ENCODE assay signal across 8 mouse cellular contexts in genomic region chr6:99667290-99667689, GRCm38 (mm10). TPM values are rescaled to one million over a fixed set of nuclear protein-coding genes. Genes with fewer than 3 reads are reported as not detected.
DNase-seq lines count a peak whose midpoint lies in the region; ATAC-seq lines count a peak whose summit lies in the region.

No protein-coding gene starts in this region.

- H3K9ac ChIP-seq in lung, embryonic 16.5 days (ENCODE audit: low read length): peak overlapping the region; percentile 25
- H3K9ac ChIP-seq in liver, embryonic 15.5 days: no peak overlapping the region
- H3K9ac ChIP-seq in stomach, embryonic 16.5 days (ENCODE audit: low read length): peak overlapping the region; percentile 83; the same call in 1 of the 2 replicates

- H3K9me3 ChIP-seq in lung, embryonic 16.5 days (ENCODE audit: control insufficient read depth, low read length): no peaks in the 10 kb centered on the region
- H3K9me3 ChIP-seq in liver, embryonic 15.5 days (replicated peaks): no peaks in the 10 kb centered on the region
- H3K9me3 ChIP-seq in stomach, embryonic 16.5 days (replicated peaks; ENCODE audit: control insufficient read depth, low read length): no peaks in the 10 kb centered on the region

- peak overlapping the region; percentile 56; the same call in 1 of the 2 replicates for H3K27ac ChIP-seq in lung, embryonic 16.5 days (ENCODE audit: low read length)
- no peak overlapping the region for H3K27ac ChIP-seq in liver, embryonic 15.5 days (replicated peaks)
- peak overlapping the region; percentile 10 for H3K27ac ChIP-seq in stomach, embryonic 16.5 days (ENCODE audit: low read length)

- DNase-seq in lung, adult 18-20 months: no peak
- DNase-seq in forelimb bud, embryonic 11.5 days (ENCODE audit: low read depth, low spot score): peak; percentile 58
- no peak for DNase-seq in adrenal gland, postnatal 36 days
- no peak for DNase-seq in right cerebral cortex, postnatal 14 days
- no peak for DNase-seq in retina, postnatal 1 day

- no peaks in the 10 kb centered on the region for H3K27me3 ChIP-seq in lung, embryonic 16.5 days (ENCODE audit: control insufficient read depth, insufficient read depth, low read depth, low read length)
- H3K27me3 ChIP-seq in liver, embryonic 15.5 days: peaks cover 51% of the 10 kb centered on the region
- 0 out of 2 replicates have a peak, but pooled peaks cover 3% of the 10 kb centered on the region for H3K27me3 ChIP-seq in stomach, embryonic 16.5 days (ENCODE audit: control insufficient read depth, insufficient read depth, low read length)

- H3K4me2 ChIP-seq in lung, embryonic 16.5 days (ENCODE audit: low read depth, low read length): peak overlapping the region; percentile 89
- peak overlapping the region; percentile 67 for H3K4me2 ChIP-seq in liver, embryonic 15.5 days
- H3K4me2 ChIP-seq in stomach, embryonic 16.5 days (ENCODE audit: low read depth, low read length): peak overlapping the region; percentile 91

- H3K4me3 ChIP-seq in lung, embryonic 16.5 days (ENCODE audit: low read length): peak overlapping the region; percentile 85
- H3K4me3 ChIP-seq in liver, embryonic 15.5 days (replicated peaks): peak overlapping the region; percentile 60; the same call in 1 of the 2 replicates
- peak overlapping the region; percentile 73; the same call in 1 of the 2 replicates for H3K4me3 ChIP-seq in stomach, embryonic 16.5 days (replicated peaks; ENCODE audit: low read length)

- peak; percentile 34; the same call in 1 of the 2 replicates for ATAC-seq in lung, embryonic 16.5 days (ENCODE audit: low read depth)
- 0 out of 2 replicates have a peak, but pooled peaks have one; percentile 6 for ATAC-seq in liver, embryonic 15.5 days (ENCODE audit: insufficient read depth)
- ATAC-seq in stomach, embryonic 16.5 days (ENCODE audit: insufficient read depth, low FRiP score): no peak

- no peaks in the 10 kb centered on the region for H3K36me3 ChIP-seq in lung, embryonic 16.5 days (ENCODE audit: control insufficient read depth, insufficient read depth, low read length)
- H3K36me3 ChIP-seq in liver, embryonic 15.5 days (replicated peaks): no peaks in the 10 kb centered on the region
- H3K36me3 ChIP-seq in stomach, embryonic 16.5 days (ENCODE audit: control insufficient read depth, insufficient read depth, low read length): no peaks in the 10 kb centered on the region

- 25% methylated on average over 8 of the region's 8 CpGs for WGBS in lung, embryonic 16.5 days
- 24% methylated on average over 8 of the region's 8 CpGs for WGBS in liver, embryonic 15.5 days (ENCODE audit: insufficient replicate concordance)
- 34% methylated on average over 8 of the region's 8 CpGs for WGBS in stomach, embryonic 16.5 days

- H3K4me1 ChIP-seq in lung, embryonic 16.5 days (replicated peaks; ENCODE audit: control insufficient read depth, insufficient read depth, low read length): peaks cover 20% of the 10 kb centered on the region
- peaks cover 15% of the 10 kb centered on the region for H3K4me1 ChIP-seq in liver, embryonic 15.5 days (replicated peaks)
- H3K4me1 ChIP-seq in stomach, embryonic 16.5 days (ENCODE audit: control insufficient read depth, insufficient read depth, low read length): no peaks in the 10 kb centered on the region; the same call in 1 of the 2 replicates

RNA-seq across cellular contexts. Expression of gene Gm20696, which starts 0.7 kb away (rescaled TPM):
- 2.3 and 2.5 TPM in 2 replicates for polyA plus RNA-seq in lung, embryonic 16.5 days (2015; fragmentation: Nextera tagmentation; extraction: Ambion mirVana)
- 0.75 and 0.88 TPM in 2 replicates for polyA plus RNA-seq in liver, embryonic 15.5 days (2015; fragmentation: Nextera tagmentation; extraction: Ambion mirVana)
- 1.9 and 2.0 TPM in 2 replicates for polyA plus RNA-seq in stomach, embryonic 16.5 days (2015; fragmentation: Nextera tagmentation; extraction: Ambion mirVana)
- total RNA-seq in adrenal gland, postnatal 36 days (2021): 1 to 10 TPM; 3.4 to 4.7 TPM

RNA-seq across cellular contexts. Expression of gene Eif4e3, which starts 0.7 kb away (rescaled TPM):
- 26.1 and 26.3 TPM in 2 replicates for polyA plus RNA-seq in lung, embryonic 16.5 days (2015; fragmentation: Nextera tagmentation; extraction: Ambion mirVana)
- 1.9 and 2.2 TPM in 2 replicates for polyA plus RNA-seq in liver, embryonic 15.5 days (2015; fragmentation: Nextera tagmentation; extraction: Ambion mirVana)
- 10.9 and 11.3 TPM in 2 replicates for polyA plus RNA-seq in stomach, embryonic 16.5 days (2015; fragmentation: Nextera tagmentation; extraction: Ambion mirVana)
- 10 to 100 TPM; 28.1 to 30.6 TPM for total RNA-seq in adrenal gland, postnatal 36 days (2021)

RNA-seq across cellular contexts. Expression of gene Gpr27, which starts 25.2 kb away (rescaled TPM):
- polyA plus RNA-seq in lung, embryonic 16.5 days (2015; fragmentation: Nextera tagmentation; extraction: Ambion mirVana): 2.0 and 2.3 TPM in 2 replicates
- polyA plus RNA-seq in liver, embryonic 15.5 days (2015; fragmentation: Nextera tagmentation; extraction: Ambion mirVana): 0.05 and 0.09 TPM in 2 replicates
- 1.2 and 1.6 TPM in 2 replicates for polyA plus RNA-seq in stomach, embryonic 16.5 days (2015; fragmentation: Nextera tagmentation; extraction: Ambion mirVana)
- 1 to 10 TPM; 2.3 to 3.6 TPM for total RNA-seq in adrenal gland, postnatal 36 days (2021)

RNA-seq across cellular contexts. Expression of gene Prok2, which starts 58.9 kb away (rescaled TPM):
- 0.20 TPM in 1 of 2 replicates, not detected in the other for polyA plus RNA-seq in lung, embryonic 16.5 days (2015; fragmentation: Nextera tagmentation; extraction: Ambion mirVana)
- polyA plus RNA-seq in liver, embryonic 15.5 days (2015; fragmentation: Nextera tagmentation; extraction: Ambion mirVana): 0.08 TPM in 1 of 2 replicates, not detected in the other
- polyA plus RNA-seq in stomach, embryonic 16.5 days (2015; fragmentation: Nextera tagmentation; extraction: Ambion mirVana): 0.27 TPM in 1 of 2 replicates, not detected in the other
- total RNA-seq in adrenal gland, postnatal 36 days (2021): not detected
